Mouse (Mus musculus) C2C12 (cell line): ENCODE measurements around the gene Txk.

Source experiments
- CTCF ChIP-seq: IDR thresholded peaks from one replicate; pipeline ENCODE4 v1.5.1; 2011; ENCODE audit not compliant: control insufficient read depth, insufficient read depth, insufficient read length
- MAX ChIP-seq: IDR thresholded peaks from one replicate; pipeline ENCODE4 v1.6.1; 2011; ENCODE audit warnings: mild to moderate bottlenecking, control low read depth
- MYOD1 ChIP-seq: IDR thresholded peaks from one replicate; pipeline ENCODE4 v1.6.1; 2011; ENCODE audit warnings: low read depth; ENCODE audit not compliant: control insufficient read depth, insufficient read length
- MYOG ChIP-seq: IDR thresholded peaks from one replicate; pipeline ENCODE4 v1.6.1; 2011; ENCODE audit not compliant: control insufficient read depth, insufficient read length; ENCODE audit errors: extremely low read depth
- USF1 ChIP-seq: IDR thresholded peaks from one replicate; pipeline ENCODE4 v1.6.1; 2011; ENCODE audit warnings: low read depth, mild to moderate bottlenecking, control low read depth, moderate library complexity

DNA sequence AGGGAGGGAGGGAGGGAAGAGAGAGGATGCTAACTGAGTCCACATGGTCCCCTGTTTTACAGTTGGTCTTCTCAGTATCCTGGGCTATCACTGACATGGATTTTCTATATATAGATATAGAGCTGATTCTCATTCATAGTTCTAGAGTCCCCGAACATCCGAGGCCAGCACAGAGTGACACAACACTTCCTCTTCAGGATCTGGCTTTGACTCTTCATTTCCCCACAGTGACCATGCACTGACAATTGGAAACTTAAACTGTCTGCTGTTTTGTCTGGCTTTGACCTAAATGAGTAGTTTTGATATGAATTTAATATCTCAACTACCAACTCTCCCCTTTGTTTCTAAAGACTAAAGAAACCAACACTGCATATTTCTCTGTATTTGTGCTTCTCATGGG, 29.1 kb downstream of the Txk start:
- TF ChIP-seq CTCF (no peak), MAX (no peak), MYOG (no peak), USF1 (no peak), MYOD1 (no peak)
